Mouse (Mus musculus): Measurements from ENCODE around the gene Nr6a1. TPM values are rescaled to one million over a fixed set of nuclear protein-coding genes. Genes with fewer than 3 reads are reported as not detected.

Nr6a1 gene
- polyA plus RNA-seq, 1 experiment from 2014 or later = 0.39 TPM

- peaks cover 10% of the 10 kb centered on the region for H3K4me1 ChIP-seq (replicated peaks)
- no peaks in the 10 kb centered on the region for H3K36me3 ChIP-seq
- H3K27ac ChIP-seq = peak overlapping the region; percentile 93
- no peaks in the 10 kb centered on the region for H3K27me3 ChIP-seq
- WGBS = 7% methylated on average over 8 of the region's 8 CpGs
- H3K9me3 ChIP-seq (replicated peaks) = no peaks in the 10 kb centered on the region
- peak overlapping the region; percentile 61 for H3K9ac ChIP-seq
- peak overlapping the region; percentile 61 for H3K4me3 ChIP-seq
- peak overlapping the region; percentile 71 for H3K4me2 ChIP-seq
- no peak for ATAC-seq (replicated peaks; ENCODE audit: insufficient number of reproducible peaks, insufficient read depth, low FRiP score, low read depth)
These were observed 104.1 kb downstream of the Nr6a1 start for GRCm38 (mm10) chr2:38823406-38823805.

- Histone ChIP-seq H3K4me1 (replicated peaks) (peaks cover 10% of the 10 kb centered on the region), H3K9me3 (replicated peaks) (no peaks in the 10 kb centered on the region), H3K27me3 (no peaks in the 10 kb centered on the region), H3K36me3 (no peaks in the 10 kb centered on the region), H3K9ac (peak overlapping the region; percentile 61), H3K27ac (peak overlapping the region; percentile 93), H3K4me3 (peak overlapping the region; percentile 61), H3K4me2 (peak overlapping the region; percentile 71)
- ATAC-seq (replicated peaks; ENCODE audit: insufficient number of reproducible peaks, insufficient read depth, low FRiP score, low read depth) = peak; percentile 92
- 11% methylated on average over 6 of the region's 6 CpGs for WGBS
These were observed 104.5 kb downstream of the Nr6a1 start for GRCm38 (mm10) chr2:38822995-38823394.

DNA sequence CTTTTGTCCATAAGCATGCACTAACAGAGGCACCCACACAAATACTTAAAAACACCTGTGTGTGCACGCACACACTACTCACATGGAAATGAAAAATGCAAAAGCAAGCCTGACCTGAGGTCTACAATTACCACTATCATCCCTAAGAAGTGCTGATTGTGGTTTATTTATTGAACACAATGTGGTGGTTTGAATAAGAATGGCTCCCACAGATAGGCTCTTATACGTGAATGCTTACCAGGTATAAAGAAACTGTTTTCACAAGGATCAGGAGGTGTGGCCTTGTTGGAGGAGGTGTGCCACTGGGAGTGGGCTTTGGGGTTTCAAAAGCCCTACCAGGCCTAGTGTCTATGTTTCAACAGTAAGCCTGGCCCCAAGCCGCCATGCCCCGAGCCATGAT lies 110.0 kb downstream of the Nr6a1 start:
- H3K9ac ChIP-seq = no peak overlapping the region
- no peak overlapping the region for H3K4me2 ChIP-seq
- 85% methylated on average over 4 of the region's 4 CpGs for WGBS
- H3K27ac ChIP-seq = no peak overlapping the region
- H3K4me3 ChIP-seq = no peak overlapping the region
- H3K4me1 ChIP-seq (replicated peaks) = no peaks in the 10 kb centered on the region
- H3K9me3 ChIP-seq (replicated peaks) = no peaks in the 10 kb centered on the region
- no peaks in the 10 kb centered on the region for H3K36me3 ChIP-seq
- no peak for ATAC-seq (replicated peaks; ENCODE audit: insufficient number of reproducible peaks, insufficient read depth, low FRiP score, low read depth)
- no peaks in the 10 kb centered on the region for H3K27me3 ChIP-seq

DNA sequence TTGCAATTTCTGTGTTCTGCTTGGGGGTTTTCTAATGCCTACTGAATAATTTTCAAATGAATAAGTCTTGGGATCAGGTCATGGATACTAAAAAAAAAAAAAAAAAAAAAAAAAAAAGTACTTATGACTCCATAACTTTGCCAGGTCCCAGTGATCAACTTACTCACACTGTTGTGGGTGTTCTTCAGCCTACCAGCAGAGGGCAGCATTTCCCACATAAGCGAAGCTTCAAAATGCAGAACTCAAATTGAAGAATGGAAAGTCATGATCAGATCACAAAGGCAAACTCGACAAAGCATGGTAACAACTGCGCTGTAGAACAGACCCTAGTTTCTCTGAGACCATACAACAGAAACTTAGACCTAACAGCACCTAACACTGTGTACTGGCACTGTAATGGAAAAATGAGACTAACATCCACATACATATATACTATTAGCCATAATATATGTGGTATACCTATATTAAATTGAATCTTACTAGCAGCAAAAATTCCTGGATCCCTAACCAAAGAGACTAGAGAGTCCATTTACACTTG lies 130.3 kb downstream of the Nr6a1 start:
- ATAC-seq (replicated peaks; ENCODE audit: insufficient number of reproducible peaks, insufficient read depth, low FRiP score, low read depth) = no peak
- H3K36me3 ChIP-seq = no peaks in the 10 kb centered on the region
- no peak overlapping the region for H3K9ac ChIP-seq
- 15% methylated on average over 3 of the region's 3 CpGs for WGBS
- H3K4me1 ChIP-seq (replicated peaks) = no peaks in the 10 kb centered on the region
- no peak overlapping the region for H3K4me2 ChIP-seq
- H3K27me3 ChIP-seq = no peaks in the 10 kb centered on the region
- no peak overlapping the region for H3K4me3 ChIP-seq
- no peaks in the 10 kb centered on the region for H3K9me3 ChIP-seq (replicated peaks)
- no peak overlapping the region for H3K27ac ChIP-seq

GRCm38 (mm10) chr2:38787338-38787737 lies 140.2 kb downstream of the Nr6a1 start:
- Histone ChIP-seq H3K9me3 (replicated peaks) (no peaks in the 10 kb centered on the region), H3K27me3 (no peaks in the 10 kb centered on the region), H3K36me3 (no peaks in the 10 kb centered on the region), H3K9ac (no peak overlapping the region), H3K27ac (no peak overlapping the region), H3K4me2 (no peak overlapping the region), H3K4me3 (no peak overlapping the region), H3K4me1 (replicated peaks) (peaks cover 1% of the 10 kb centered on the region; the same call in 1 of the 2 replicates)
- ATAC-seq (replicated peaks; ENCODE audit: insufficient number of reproducible peaks, insufficient read depth, low FRiP score, low read depth) = no peak
- WGBS = 65% methylated on average over 4 of the region's 4 CpGs

- no peak for ATAC-seq (replicated peaks; ENCODE audit: insufficient number of reproducible peaks, insufficient read depth, low FRiP score, low read depth)
- 33% methylated on average over 5 of the region's 5 CpGs for WGBS
These were observed 141.1 kb downstream of the Nr6a1 start for GRCm38 (mm10) chr2:38786216-38786960.

GRCm38 (mm10) chr2:38785113-38785512 lies 142.4 kb downstream of the Nr6a1 start:
- Histone ChIP-seq H3K4me1 (replicated peaks) (peaks cover 3% of the 10 kb centered on the region; the same call in 1 of the 2 replicates), H3K27me3 (no peaks in the 10 kb centered on the region), H3K4me2 (no peak overlapping the region), H3K9ac (no peak overlapping the region), H3K36me3 (no peaks in the 10 kb centered on the region), H3K4me3 (no peak overlapping the region), H3K9me3 (replicated peaks) (no peaks in the 10 kb centered on the region), H3K27ac (no peak overlapping the region)
- 58% methylated on average over 3 of the region's 3 CpGs for WGBS
- no peak for ATAC-seq (replicated peaks; ENCODE audit: insufficient number of reproducible peaks, insufficient read depth, low FRiP score, low read depth)

More at GRCm38 (mm10) chr2:38786216-38786960, 141.1 kb downstream of the Nr6a1 start:
- Histone ChIP-seq H3K9me3 (replicated peaks) (no peaks in the 10 kb centered on the region), H3K9ac (no peak overlapping the region), H3K27me3 (no peaks in the 10 kb centered on the region), H3K4me1 (replicated peaks) (peaks cover 3% of the 10 kb centered on the region; the same call in 1 of the 2 replicates), H3K27ac (no peak overlapping the region), H3K4me3 (no peak overlapping the region), H3K4me2 (no peak overlapping the region), H3K36me3 (no peaks in the 10 kb centered on the region)

DNA sequence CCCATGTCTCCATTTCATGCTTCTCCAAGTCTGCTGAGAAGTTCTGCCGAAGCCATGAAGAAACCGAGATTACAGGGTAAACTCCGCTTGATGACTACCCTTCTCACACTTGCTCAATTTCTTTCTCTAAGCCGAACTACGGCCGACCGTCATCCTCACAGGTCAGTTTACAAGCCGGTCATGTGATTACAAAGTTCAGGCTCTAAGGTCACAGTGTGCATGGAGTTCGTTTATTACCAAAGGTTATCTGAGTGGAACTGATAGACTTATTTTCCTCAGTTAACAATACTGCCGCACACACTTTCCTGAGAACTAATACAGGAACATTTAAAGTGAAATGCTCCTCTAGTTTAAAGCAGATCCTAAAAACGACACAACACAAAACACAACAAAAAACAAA lies 143.1 kb downstream of the Nr6a1 start:
- WGBS = 30% methylated on average over 11 of the region's 11 CpGs
- H3K36me3 ChIP-seq = no peaks in the 10 kb centered on the region
- H3K4me2 ChIP-seq = peak overlapping the region; percentile 29; the same call in 1 of the 2 replicates
- ATAC-seq (replicated peaks; ENCODE audit: insufficient number of reproducible peaks, insufficient read depth, low FRiP score, low read depth) = no peak
- H3K9ac ChIP-seq = no peak overlapping the region
- H3K4me1 ChIP-seq (replicated peaks) = peaks cover 3% of the 10 kb centered on the region; the same call in 1 of the 2 replicates
- no peak overlapping the region for H3K4me3 ChIP-seq
- H3K27ac ChIP-seq = no peak overlapping the region
- no peaks in the 10 kb centered on the region for H3K9me3 ChIP-seq (replicated peaks)
- H3K27me3 ChIP-seq = no peaks in the 10 kb centered on the region

DNA sequence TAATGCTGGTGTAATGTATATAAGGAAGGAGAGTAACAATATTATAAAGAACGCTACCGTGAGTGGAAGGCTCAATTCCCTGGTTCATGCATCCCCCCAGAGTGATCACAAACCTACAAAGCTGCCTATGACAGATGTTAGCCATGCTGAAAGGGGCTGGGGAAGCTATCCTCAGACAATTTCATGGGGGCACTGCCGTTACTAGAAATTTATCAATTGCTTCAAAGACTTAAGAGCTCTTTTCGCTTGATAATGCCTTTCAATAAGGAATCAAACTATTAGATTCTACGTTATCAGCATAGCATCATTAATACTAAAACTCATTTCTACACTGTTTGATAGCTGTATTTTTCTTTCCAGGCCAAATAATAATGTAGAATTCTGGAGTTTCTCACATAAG lies 144.1 kb downstream of the Nr6a1 start:
- peaks cover 3% of the 10 kb centered on the region; the same call in 1 of the 2 replicates for H3K4me1 ChIP-seq (replicated peaks)
- no peak overlapping the region for H3K4me3 ChIP-seq
- H3K27me3 ChIP-seq = no peaks in the 10 kb centered on the region
- no peak overlapping the region for H3K9ac ChIP-seq
- no peak overlapping the region for H3K4me2 ChIP-seq
- H3K9me3 ChIP-seq (replicated peaks) = no peaks in the 10 kb centered on the region
- no peak for ATAC-seq (replicated peaks; ENCODE audit: insufficient number of reproducible peaks, insufficient read depth, low FRiP score, low read depth)
- H3K27ac ChIP-seq = no peak overlapping the region
- H3K36me3 ChIP-seq = no peaks in the 10 kb centered on the region
- 71% methylated on average over 5 of the region's 5 CpGs for WGBS

DNA sequence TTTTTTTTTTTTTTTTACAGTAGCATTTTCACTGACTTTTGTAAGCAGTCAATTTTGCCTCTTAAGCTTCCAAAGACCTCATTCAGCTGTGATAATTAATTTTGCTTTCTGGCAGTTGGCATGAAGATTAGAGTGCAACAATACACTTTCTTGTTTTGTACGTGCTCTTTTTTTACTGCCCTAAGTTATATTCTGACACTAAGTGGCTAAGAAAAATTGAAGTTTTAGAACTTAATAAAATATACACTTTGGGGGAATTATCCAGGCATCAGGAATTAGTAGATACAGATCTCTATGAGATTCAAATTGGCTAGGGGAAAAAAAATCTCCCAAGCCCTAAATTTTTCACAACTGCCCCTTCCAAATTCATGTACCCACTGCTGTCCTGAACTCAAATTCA lies 144.8 kb downstream of the Nr6a1 start:
- H3K36me3 ChIP-seq = no peaks in the 10 kb centered on the region
- H3K4me3 ChIP-seq = no peak overlapping the region
- H3K9ac ChIP-seq = no peak overlapping the region
- no peaks in the 10 kb centered on the region for H3K27me3 ChIP-seq
- no peak overlapping the region for H3K27ac ChIP-seq
- H3K4me2 ChIP-seq = no peak overlapping the region
- 33% methylated on average over 1 of the region's 1 CpGs for WGBS
- no peak for ATAC-seq (replicated peaks; ENCODE audit: insufficient number of reproducible peaks, insufficient read depth, low FRiP score, low read depth)
- peaks cover 3% of the 10 kb centered on the region; the same call in 1 of the 2 replicates for H3K4me1 ChIP-seq (replicated peaks)
- H3K9me3 ChIP-seq (replicated peaks) = no peaks in the 10 kb centered on the region

GRCm38 (mm10) chr2:38781945-38782720 lies 145.4 kb downstream of the Nr6a1 start:
- H3K27ac ChIP-seq = no peak overlapping the region
- WGBS = 21% methylated on average over 6 of the region's 6 CpGs

More at GRCm38 (mm10) chr2:38781945-38782720, 145.4 kb downstream of the Nr6a1 start:
- Histone ChIP-seq H3K4me1 (replicated peaks) (peaks cover 3% of the 10 kb centered on the region; the same call in 1 of the 2 replicates), H3K9me3 (replicated peaks) (no peaks in the 10 kb centered on the region), H3K4me3 (no peak overlapping the region), H3K4me2 (no peak overlapping the region), H3K36me3 (no peaks in the 10 kb centered on the region), H3K27me3 (no peaks in the 10 kb centered on the region), H3K9ac (no peak overlapping the region)
- ATAC-seq (replicated peaks; ENCODE audit: insufficient number of reproducible peaks, insufficient read depth, low FRiP score, low read depth) = no peak
